Mouse (Mus musculus) spleen, adult 10 weeks (tissue): Measurements from ENCODE around the gene Resf1. TPM values are rescaled to one million over a fixed set of nuclear protein-coding genes. Genes with fewer than 3 reads are reported as not detected.

Source experiments
- polyA plus RNA-seq: library from polyadenylated mRNA; stranded (reverse); fragments of 350-450 nt; fragmentation: Illumina TruSeq; extraction: RNeasy Lipid Tissue Mini Kit (QIAGEN cat#74804); gene quantifications from one replicate; pipeline ENCODE4 v1.2.3, GENCODE M21; 2015; ENCODE audit warnings: low replicate concordance; ENCODE audit not compliant: insufficient read depth

The Resf1 gene
- polyA plus RNA-seq = 85.6 TPM

DNA sequence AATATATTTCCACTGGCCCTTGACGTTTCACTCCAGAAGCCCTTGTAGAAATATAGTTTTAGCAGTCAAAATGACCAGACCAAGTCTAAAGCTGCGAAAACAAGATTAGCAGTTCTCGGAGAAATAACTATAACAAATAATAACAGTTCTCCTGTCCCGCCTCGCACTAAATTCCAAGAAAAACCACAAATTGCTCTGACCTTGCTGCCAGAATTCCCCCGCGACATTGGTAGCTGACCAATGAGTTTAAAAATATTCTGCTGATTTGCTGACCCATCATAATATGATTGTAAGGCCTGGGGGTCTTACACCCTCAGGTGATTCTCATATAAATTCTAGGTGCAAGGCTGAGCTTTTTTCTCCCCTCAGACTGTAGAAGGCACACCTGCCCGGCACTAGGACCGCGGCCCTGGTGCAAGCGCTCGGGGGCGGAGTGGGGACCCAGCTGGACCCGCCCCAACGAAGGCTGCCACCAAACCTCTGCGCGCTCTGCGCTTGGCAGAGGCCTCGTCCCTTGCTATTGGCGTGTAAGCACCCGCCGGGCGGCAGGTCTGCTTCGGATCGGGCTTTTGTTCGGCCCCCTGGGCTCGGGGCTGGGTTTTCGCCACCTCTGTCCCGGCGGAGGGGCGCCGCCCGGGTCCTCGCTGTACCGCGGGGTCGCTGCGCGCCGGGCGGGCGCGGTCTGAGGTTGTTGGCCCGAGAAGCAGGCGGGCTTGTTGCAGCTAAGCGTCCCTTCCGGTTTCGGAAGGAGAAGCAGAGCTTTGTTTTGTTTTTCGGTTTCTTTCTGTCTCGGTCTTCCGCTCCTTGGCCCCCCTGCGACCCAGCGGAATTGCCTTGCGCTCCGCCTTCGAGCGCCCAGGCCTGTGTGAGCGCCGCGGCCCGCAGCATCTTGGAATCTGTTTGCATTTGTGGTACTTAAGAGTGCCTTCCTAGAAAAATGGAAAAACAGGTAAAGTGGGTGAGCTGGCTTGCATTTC is at the start of gene Resf1:
TSS of gene Resf1 (plus strand) at position 459 of the 977 bp plus-strand sequence.

Other genes starting within 250 kb of the Resf1 start
- 21.1 TPM for gene Dennd5b, start 207.7 kb upstream of the Resf1 start, polyA plus RNA-seq
- gene Gm10203, start 179.2 kb upstream of the Resf1 start, polyA plus RNA-seq = not detected
- gene Etfbkmt, start 169.6 kb upstream of the Resf1 start, polyA plus RNA-seq = 28.7 TPM
- gene Amn1, start 120.7 kb upstream of the Resf1 start, polyA plus RNA-seq = 18.7 TPM
- 1.2 TPM for gene Bicd1, start 99.5 kb downstream of the Resf1 start, polyA plus RNA-seq